Mouse (Mus musculus) right cerebral cortex, adult 18-20 months (tissue): Measurements from ENCODE around the gene Rara.

Experiments used
- DNase-seq: peaks from one replicate; pipeline ENCODE4 v3.0.0; 2022; ENCODE audit warnings: mixed read lengths

Gene Rara

DNA sequence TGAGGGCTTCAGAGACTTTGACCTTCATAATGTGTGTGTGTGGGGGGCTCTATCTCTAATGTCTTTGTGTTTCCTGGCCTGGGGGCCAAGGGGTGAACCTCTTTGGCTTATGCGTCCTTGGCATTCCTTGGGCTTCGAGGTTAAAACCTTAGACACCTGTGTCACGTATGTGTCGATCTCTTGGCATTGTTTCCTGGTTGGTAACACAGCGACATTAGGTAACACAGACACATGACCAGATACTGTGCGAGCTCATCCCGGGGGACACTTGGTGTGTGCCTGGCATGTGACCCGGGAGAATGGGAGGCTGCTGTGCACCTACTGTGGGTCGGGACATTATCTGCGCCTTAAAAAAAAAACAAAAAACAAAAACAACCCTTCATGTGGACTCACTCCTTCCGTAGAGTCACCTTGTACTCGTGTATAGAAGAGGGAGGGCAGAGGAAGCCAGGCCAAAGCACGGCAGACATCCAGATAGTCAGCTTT lies 26.3 kb downstream of the Rara start:
- no peak for DNase-seq

DNA sequence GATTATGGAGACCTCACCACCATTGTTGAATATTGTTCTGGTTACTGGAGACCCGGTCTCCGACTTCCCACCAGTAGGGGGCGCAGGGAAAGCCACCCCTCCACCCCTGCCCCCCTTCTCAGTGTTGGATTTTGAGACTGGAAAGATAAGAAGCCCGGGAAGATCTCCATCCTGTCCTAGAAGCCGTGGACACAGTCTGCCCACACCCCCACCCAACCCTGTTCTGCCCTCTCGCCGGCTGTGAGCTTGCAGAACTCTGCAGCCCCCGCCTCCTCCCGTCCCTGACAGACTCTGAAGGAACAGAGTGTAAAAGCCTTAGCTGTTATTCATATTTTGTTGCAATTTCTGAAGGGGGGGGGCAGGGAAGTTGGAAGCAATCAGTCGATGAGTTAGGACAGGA lies 26.8 kb downstream of the Rara start:
- peak; percentile 74 for DNase-seq

DNA sequence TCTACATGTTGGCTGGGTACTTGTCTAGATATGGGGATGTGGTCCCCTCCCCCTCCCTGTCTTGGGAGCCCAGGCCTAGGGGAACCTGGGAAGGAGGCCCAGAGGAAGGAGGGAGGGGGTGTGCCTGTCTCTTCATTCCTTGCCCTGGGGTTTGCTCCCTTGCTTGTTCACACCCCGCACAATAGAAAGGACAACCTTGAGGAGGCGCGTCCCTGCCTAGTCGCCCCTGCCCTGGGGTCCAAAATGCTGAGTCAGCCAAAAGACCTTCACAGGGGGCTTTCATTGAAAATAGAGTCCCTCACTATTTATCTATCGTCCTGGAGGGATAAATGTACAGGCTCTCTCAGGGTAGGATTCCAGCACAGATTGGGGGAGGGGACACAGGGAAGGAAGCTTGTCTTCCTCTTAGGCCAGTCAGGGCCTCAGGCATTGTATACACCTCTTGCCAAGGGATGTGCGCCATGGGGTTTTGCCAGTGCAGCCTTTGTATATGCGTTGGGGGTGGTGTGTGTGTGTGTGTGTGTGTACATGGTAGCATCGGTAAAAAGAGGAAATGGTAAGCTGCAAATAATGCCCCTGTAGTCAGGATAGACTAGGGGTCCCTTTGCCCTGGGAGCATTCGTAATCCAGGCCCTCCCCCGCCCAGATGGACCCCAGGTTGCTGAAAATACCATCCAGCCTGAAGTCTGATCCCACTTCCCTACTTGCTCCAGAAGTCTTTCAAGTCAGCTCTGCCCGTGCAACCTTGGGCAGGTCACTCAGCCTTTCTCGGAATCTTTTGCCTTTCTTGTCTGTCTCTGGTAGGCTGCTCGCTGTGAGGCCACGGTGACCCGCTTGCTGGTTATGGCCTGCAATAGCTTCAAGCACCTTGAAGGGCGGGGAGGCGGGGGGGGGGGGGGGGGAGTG lies 27.4 kb downstream of the Rara start:
- no peak for DNase-seq

DNA sequence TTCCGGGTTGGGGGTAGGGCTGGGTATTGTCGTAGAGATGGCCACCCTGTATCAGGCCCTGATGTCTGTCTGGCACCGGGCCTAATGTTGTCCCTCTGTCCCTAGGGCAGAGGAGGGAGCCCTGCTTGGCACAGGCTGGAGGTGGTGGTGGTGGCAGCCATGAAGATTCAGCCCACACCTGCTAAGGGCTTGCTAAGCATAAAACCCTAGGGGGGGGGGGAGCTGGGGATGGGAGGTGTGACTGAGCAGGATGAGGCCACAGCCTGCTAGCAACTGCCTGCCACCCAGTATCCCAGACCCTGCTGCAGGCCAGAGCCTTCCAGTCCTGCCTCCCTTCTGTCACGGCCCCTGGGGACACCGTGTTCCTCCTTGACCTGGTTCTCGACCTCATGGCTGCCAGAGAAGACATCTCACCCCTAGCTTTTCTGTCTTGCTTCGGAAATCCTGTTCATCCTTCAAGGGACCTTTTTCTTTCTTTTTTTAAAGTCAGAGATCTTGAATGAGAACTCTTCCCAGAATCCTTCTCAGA lies 28.2 kb downstream of the Rara start:
- no peak for DNase-seq

DNA sequence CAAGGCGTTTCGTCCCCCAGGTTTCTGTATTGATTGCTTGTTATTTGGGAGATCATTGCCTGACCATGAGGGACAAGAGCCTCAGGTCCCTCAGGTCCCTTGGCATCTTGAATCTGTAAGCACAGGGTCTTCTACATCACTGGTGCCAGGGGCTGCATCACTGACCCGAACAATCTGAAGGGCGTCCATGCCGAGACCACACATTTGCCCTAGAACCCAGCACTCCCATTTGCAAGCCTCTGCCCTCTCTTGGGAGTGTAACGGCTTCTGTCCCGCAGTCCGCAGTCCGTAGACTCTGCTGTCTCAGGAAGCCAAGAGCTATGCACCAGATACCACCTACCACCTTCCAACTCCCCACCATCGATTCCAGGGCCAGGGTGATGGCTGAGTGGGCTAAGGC lies 28.7 kb downstream of the Rara start:
- no peak for DNase-seq

DNA sequence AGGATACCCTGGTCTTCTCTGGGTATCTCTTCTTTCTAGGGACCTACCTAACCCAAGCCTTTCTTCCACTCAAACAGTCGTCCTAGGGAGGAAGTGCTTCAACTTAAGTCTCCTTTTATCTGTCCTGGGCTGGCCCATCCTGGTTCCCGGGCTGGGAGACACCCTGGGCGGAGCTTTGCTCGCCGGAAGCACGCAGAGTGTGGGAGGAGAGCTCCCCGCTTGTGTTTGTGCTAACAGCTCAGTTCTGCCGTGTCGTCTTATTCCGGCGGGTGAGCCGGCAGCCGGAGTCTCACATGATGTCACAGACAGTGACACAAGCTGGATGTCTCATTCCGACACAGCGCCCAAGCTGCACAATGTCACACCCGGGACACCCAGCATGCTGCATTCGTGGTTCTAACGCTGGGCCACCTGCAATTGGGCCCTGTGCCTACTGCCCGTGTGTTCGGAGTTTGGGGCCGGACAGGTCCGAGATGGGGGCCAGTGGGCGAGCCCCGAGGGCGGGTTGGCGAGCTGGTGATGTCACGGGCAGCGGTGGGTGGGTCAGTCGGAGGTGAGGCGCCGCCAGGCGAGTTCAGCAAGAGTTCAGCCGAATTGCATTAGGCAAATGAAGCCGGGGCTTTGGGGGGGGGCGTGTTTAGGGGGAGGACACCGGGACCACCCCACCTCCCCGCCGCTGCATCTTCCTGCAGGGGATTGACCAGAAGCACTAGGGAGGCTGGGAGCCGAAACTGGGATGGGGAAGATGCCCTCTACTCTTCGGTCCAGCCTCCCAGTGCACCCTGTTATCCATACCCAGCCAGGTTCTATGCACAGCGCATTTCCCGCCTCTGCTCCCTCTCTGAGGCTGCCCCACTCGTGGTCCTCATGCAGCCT lies 32.1 kb downstream of the Rara start:
- DNase-seq = peak; percentile 84

DNA sequence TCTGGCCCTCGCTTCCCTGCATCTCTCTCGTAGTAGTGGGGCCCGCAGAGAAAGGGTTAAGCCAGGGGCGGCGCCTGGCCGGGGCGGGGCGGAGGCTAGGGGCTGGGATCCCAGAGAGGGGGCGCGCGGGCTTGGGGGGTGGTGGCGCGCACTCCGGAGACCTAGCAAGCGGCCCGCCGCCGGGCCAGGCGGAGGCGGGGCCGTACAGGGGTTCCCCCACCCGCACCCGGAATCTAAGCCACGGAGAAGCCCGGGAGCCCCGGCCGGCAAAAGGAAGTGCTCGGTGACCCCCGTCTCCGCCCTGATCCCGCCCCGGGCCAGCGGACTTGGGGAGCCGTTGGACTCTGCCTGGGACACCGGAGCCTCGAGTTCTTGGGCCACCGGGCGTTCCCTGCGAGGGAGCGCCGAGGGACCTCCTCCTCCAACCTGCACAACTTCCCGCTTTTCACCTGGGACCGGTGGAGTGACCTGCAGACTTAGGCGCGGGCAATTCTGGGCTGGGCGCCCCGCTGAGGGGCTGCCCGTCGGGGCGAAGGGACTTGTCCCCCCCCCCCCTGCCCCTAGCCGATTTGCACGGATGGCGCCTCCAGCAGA lies 32.8 kb downstream of the Rara start:
- DNase-seq = no peak

DNA sequence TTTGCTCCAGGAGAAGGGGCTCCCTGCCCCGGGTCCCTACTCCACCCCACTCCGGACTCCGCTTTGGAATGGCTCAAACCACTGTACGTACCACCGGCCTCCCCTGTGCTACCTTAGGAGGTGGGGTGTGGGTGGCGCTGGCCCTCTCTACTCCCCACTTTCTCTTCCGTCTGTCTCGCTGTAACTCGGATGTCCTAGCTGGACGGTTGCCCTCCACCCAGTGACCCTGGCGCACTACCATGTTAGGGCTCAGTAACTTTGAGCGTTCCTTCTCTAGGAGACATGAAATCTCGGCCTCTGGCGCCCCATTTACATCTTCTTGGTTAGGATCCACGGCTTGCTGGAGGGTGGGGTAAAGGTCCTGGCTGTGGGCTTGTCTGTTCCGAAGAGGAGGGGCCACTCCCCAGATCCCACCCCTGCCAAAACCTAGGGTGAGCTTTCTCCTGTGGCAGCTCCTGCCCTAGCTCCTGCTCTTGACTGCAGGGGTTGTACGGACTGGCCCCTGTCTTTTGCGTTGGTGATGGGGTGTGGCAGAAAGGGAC lies 33.5 kb downstream of the Rara start:
- no peak for DNase-seq

DNA sequence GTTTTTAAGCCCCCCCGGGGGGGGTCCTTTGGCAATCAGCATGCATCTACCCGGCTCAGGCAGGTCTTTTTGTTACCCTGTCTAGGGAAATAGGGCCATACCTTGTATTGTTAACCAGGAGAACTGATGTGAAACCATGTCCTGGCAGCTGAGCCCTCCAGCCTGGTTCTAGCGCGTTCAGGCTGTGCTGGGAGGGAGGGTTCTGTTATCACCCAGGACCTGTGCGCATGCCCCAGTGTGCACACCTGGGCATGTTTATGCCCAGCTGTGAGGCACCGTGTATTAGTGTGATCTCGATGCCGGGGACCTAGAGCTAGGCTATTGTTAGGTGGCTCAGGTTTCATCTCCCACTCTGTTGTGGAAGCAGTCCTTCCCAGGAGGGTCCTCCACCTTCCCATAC lies 34.1 kb downstream of the Rara start:
- no peak for DNase-seq

DNA sequence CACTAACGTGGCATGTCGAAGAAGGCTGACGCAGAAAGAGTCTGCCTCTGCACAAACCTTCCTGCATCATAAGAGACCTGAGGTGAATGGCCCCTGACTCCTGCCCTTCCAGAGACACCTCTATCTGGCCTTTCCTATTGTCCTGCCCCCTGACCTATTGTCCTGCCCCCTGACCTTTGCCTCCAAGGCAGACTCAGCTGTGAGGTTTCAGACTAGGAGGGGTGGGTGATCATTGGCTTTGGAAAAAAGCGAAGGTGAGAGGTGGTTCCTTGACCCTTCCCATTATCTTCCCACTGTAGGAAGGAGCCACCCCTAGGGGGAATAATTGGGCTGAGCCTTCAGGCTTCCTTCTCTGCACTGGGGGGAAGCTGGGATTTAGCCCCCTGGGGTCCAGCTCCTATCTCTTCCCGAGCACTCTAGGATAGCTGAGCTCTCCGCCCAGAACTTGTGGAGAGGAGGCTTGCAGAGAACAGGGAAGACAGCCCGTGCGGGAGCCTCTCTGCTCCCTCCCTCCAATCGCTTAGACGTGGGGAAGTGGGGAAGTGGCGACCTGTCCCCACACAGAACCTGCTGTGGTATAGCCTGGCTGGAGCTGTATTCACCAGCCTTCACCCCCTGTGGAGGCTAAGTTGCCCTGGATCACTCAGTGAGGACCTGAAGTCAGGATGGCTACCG lies 34.9 kb downstream of the Rara start:
- no peak for DNase-seq

DNA sequence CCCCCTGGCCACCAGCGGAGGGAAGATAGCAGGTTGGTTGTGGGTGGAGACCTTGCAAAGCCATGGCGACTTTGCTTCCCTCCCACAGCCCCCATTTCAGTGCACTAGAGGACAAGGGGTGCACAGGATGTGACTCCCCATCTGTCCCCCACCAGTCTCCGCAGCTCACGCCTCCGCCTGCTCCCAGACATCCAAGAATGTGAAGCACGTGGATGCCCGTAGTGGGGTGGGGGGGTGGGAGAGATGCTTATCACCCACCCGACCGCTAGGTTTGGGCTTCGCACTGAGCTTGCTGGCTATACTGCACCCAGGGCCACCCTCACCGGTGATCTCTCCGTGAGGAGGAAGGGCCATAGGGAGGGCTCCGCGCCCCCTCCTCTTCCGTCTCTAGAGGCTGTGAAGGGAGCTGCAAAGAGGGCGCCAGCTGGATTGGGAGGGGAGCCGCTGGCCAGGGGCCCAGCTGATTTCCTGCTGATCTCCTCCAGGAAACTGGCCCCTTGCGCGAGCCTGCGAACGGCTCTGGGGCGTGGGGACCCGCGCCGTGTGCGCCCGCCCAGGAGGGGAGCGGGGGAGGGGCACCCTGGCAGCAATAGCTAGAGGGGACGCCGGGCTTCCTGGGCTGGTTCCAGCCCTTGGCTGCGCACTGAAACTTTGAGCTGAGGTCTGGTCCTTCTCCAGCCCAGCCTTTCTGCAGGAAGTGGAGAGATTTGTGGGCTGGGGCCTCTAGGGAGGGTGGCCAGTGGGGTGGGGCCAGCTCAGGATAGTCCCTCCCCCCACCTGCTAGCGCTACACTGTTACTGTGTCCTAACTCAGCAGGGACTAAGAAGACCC lies 35.8 kb downstream of the Rara start:
- no peak for DNase-seq

DNA sequence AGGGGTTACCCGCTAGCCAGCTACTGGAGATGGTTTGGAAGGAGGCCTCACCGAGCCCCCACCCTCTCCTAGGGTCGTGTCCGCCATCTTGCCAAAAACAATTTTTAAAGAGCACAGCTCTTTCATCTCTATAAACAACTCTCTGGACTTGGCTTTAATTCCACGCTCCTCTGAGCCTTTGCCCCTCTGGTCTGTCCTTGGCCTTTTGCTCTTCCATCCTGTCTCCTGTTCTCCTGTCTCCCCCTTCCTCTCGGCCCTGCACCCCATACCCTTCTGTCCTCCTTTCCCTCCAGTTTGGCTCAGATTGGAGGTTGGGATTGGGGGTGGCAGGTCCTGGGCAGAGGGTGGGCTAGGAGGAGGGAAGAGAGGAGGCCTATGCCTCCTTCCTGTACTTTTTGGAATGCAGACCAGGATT lies 36.6 kb downstream of the Rara start:
- no peak for DNase-seq

DNA sequence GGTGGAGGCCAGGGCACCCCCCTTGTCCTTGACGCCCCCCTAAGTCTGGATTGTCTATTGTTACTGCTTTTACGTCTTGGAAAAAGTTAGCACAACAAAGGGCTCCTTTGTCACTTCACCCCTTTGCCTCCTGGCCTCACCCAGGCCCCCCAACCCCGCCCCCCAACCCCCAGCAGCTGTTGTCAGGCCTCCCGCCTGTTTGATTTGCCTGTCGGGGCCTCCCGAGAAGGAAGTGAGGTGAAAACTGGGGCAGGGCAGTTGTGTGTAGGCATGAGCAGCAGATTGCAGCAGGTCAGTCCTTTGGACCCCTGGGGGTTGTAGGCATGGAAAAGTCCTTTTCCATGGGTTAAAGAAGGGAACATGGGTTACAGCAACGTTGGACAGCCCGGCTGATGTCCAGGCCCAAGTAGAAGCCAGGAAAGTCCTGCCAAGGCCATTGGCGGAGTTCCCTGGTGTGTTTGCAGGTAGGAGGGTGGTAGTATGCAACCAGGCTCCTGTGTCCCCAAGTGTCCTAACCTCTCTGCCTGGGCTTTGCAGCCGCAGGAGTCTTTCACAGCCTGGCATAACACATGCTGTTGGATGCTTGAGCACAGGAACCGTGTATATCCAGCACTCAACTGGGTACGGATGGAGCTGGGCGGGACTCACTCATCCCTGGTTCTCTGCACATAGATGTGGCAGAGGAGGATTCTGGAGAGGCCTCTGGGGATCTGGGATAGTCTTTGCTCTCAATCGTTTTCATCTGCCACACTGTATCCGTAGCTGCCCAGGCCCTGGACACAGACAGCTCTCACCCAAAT lies 37.2 kb downstream of the Rara start:
- no peak for DNase-seq

DNA sequence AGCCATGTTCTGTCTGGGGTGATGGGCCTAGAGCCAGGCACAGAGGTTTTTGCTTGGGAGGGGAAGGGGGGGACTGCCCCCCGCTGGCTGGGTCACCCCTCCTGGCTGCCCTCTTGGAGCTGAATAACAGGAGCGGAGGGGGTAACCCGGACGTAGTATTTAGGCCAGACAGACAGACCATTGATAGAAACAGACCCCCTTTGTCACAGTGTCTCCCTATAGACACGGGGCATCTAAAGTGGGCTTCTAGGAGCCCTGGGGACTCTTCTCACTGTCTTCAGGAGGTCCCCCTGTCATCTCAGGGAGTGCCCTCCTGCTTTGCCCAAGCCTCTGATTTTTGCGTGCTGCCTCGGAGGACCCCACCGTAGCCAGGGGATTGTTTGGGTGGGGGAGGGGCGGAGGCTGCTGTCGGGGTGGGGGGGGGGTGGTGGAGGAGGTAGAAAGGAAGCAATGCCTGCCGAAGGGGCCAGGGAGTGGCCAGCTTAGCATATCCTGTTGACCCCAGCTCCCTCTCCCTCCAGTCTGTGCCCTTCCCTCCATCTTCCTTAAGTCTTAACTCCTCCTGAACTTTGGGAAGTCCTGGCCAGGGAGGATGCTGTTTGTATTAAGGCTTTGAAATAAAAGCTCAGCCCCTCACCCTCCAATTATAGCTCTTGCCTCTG lies 37.9 kb downstream of the Rara start:
- no peak for DNase-seq

DNA sequence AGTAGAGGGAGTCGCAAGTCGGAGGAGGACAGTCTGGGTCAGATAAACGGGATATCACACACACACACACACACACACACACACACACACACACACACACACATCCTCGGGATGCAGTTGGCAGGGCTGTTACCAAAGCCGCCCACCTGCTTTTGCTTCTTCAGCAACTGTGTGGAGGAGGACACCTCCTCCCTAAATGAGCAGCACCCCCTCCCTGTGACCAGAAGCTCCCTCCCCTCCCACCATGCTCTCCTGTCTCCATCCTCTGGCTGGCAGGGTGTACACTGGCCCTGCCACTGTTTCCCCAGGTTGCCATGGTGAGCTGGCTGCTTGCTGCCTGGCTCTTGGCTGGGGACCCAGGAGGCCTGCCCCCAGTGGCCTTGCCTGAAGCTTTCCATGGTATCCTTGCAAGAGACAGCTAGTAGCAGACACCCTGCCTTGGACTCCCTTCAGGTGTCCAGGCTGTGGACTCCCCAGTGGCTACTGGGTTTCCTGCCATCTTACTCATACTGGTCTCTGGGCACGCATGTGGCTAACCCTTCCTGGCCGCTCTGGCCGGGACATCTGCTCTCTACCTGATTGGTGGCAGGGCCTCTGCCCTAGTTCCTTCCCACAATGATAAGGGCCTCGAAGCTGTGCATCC lies 39.0 kb downstream of the Rara start:
- DNase-seq = peak; percentile 82

DNA sequence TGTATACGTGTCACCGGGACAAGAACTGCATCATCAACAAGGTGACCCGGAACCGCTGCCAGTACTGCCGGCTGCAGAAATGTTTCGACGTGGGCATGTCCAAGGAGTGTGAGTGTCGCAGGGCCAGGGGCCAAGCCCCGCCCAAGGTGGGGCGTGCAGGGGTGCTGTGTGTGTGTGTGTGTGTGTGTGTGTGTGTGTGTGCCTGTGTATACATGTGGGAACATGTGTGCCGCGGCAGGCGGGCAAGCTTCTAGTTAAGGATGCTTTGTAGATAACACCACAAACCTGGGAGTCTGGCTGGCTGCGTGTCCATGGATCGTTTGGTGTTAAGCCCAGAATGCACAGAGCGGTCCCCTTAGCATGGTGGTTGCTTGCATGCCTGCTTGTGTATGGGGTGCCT lies 40.5 kb downstream of the Rara start:
- no peak for DNase-seq

DNA sequence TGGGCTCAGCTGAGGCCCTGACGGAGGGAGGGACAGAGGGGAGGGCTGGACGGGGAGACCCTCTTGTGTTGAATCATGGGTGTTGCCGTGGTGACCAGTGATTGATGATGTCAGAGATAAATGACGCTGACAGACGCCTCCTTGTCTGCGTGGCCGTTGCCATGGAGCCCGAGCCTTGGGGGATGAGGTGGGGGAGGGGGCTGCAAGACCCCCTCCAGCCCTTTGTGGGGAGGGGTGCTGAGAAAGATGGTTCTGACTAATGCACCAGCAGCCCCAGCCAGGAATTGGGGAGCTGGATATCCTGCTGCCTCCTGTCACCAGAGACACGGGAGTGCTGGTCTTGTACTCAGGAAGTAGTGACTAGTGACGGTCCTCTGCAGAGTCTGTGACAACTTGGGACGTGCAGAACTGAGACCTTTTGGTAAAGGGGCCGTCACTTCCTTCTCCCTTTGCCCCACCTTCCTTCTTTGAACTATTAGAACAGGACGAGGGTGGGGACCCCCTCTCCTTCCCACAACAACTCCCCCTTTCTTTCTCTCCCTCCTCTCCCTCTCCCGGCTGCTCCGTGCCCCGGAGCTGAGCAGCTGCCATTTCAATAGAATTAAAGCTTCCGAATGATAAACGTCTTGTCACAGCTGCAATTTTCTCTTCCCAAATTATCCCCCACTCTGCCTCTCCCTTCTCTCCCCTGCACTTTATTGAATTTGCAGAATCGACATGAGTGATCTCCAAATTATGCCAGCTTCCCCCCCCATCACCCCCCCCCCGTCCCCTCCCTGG lies 41.3 kb downstream of the Rara start:
- DNase-seq = no peak

DNA sequence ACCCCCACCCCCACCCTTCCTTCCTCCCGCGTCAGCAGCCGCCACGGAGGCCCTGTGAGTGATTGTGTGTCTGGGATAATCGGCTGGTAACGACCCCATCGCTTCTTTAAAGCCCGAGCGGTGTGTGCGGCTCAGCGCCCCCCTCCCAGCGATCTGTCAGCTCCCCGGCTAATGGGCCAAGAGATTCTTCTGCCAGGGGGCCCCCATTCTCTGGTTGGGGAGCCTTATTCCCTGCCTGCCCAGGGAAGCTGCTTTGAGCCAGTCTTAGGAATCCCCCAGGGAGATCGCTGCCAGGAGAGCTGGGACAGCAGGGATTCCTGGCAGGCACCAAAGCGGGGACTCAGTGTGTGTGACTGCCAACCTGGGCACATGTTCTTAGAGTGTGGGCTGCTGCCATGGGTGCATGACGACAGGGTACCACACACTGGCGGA lies 41.9 kb downstream of the Rara start:
- peak; percentile 82 for DNase-seq
